Mouse (Mus musculus) inflammation-experienced regulatory T-cells, adult 6 months (primary cell): ENCODE results near the gene Kcnq2. TPM values are rescaled to one million over a fixed set of nuclear protein-coding genes. Genes with fewer than 3 reads are reported as not detected.

Experiments
- ATAC-seq: one replicate; pipeline ENCODE4 v1.8.0; 2017
- polyA plus RNA-seq, 3 experiments: library from polyadenylated mRNA; unstranded; fragments of 100-300 nt; shearing (Covaris generic); gene quantifications; one replicate each; pipeline ENCODE4 v1.2.1; 2017

The Kcnq2 gene
- under 1 TPM in 1 of 3 experiments, not detected in 2; 0.19 TPM for polyA plus RNA-seq

DNA sequence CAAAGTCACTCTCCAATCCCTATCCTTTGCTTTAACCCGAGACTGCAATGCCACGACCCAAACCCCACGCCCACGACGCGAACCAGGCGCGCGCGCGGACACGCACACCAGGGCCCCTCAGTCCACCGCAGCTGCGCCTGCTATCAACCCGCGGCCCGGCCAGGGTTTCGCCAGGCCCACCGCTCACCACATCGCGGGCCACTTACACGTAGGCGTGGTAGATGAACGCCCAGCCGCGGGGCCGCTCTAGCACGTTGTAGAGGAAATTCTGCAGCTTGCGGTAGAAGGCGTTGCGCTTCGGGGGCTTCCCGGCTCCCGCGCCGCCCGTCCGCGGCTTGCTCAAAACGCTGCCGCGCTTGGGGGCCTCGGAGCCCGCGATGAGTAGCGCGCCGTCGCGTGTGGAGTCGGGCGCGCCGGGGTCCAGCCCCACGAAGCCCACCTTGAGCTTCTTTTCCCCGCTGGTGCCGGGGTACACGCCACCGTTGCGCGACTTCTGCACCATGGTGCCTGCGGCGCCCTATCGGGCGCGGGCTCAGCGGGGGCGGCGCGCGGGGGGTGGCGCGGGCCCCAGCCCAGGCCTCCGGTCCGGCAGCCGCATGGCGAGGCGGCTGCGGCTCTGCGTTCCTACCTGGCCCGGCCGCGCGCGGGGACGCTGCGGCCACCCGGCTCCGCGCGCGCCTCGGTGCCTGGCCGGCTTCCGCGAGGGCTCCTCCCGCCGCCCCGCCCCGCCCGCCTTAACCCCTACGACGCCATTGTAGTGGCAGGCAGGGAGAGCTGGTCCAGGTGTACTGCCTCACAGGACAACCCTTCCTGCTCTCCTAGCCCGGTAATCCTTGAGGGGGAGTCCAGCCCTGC, at the start of gene Kcnq2:
TSS of gene Kcnq2 (minus strand) at position 710 of the 855 bp plus-strand sequence.
- no peak for ATAC-seq

DNA sequence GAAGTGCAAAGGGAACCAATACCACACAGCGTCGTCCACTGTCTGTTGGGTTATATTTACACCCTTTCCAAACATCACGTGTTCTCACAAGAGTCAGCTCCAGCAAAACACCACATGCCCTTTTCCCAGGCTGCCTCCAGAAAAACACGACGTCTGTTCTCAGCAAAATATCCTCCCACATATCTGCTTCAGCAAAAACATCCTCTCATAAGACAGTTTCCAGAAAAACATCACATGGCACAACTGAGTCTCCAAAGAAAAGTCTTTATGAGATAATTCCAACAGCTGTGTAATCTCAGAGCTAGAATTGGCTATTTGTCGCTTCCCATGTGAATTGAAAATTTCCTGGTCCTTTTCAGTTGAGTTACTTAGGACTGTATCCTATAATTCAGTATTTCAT, 45.8 kb upstream of the Kcnq2 start:
- no peak for ATAC-seq

DNA sequence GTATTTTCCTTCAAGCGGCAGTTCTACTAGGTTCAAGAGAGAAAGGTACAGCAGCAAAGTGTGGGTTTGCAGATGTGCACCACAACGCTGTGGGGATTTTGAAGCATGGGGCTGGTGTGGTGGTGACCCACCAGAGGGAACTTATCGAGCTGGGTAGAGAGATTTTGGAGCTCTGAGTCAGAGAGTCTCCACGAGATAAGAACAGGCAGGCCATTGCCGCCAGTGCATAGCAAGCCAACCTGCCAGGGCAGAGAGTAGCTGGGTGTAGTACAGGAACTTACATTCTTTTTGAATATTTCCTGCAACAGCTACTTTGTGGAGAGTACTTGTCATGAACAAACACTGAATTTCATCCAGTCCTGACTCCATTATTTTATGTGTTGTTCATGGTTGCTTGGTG, 43.4 kb upstream of the Kcnq2 start:
- ATAC-seq, result no peak

DNA sequence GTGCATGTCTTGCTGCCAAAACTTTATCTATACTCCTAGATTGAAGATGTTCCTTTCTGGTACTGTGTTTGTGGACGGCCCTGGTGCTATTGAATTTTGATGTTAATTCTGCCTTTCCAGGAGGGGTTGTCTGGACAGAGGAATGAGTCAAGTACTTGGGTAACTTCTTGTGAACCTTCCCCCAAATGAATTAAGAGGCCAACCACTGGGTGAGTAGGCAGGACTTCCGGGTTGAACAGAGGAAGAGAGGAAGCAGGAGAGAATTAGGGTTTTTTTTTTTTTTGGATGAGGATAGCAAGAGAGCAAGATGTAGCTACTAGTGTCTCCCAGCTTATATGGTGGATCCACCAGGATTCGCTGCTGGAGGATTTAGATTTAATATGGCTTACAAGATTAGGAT, 42.9 kb upstream of the Kcnq2 start:
- ATAC-seq, result no peak

DNA sequence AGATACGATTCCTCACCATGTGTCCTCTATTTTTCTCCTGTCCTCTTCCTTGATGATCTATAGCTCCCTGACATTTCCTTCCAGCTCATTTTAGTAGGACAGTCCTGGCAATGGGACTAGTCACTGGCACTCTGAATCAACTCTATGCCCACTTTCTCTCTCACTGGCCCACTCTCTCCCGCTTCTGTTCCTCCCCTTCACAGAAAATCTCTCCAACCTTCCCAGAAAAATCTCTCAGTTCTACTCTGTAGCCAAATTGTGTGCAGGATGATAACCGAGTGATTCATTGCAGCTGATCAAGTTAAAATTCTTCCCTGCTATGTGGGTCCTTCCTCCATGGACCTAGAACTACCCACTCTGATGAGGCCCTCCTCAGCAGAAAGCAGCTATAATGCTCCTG, 39.5 kb upstream of the Kcnq2 start:
- no peak for ATAC-seq

DNA sequence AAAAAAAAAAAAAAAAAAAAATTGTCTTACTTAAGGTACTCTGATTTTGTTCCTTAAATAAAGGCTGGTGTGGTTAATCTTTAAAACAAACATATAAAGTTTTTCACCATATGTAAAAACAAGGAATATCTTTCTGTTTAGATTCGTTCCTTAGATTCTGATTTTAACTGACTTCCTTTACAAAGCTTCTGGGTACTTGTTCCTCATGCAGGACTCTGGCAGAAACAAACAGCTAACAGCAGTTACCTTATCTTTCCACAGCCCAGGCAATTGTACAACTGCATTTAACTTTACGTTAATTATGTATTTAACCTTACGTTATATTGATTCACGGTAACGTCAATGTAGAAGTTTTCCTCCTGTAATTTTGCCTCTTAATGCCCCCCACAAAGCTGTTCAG, 31.4 kb upstream of the Kcnq2 start:
- ATAC-seq, result no peak

DNA sequence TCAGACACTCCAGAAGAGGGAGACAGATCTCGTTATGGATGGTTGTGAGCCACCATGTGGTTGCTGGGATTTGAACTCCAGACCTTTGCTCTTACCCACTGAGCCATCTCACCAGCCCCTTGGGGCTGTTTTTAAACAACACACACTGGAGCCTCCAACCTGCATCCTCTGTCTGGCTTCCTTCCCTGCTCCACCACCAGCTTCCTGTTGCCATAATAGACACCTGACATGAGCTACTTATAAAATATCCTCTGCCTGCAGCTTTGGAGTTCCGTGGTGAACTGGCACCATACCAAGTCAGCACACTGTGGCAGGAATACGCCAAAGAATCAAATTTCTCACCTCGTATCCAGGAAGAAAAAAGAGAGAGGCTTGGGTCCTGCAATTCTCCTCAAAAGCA, 25.7 kb upstream of the Kcnq2 start:
- ATAC-seq, result no peak

DNA sequence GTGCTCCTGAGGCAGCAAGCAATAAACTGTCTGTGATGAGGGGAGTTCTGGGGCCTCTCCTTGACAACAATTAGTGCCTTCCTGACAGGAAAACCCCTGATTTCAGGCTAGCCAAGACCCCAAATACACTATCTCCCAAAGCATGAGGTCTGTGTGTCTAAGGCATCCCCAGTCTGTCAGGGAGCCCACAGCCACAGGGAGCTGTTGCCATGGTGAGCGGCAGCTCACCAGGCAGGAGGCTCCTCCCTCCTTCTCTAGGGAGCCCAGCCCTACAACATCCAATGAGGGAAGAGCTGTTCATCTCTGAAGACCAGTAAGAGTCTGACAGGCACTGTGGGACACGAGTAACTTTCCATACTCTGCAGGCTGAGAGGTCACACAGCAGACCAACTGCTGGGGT, 24.7 kb upstream of the Kcnq2 start:
- ATAC-seq, result no peak

DNA sequence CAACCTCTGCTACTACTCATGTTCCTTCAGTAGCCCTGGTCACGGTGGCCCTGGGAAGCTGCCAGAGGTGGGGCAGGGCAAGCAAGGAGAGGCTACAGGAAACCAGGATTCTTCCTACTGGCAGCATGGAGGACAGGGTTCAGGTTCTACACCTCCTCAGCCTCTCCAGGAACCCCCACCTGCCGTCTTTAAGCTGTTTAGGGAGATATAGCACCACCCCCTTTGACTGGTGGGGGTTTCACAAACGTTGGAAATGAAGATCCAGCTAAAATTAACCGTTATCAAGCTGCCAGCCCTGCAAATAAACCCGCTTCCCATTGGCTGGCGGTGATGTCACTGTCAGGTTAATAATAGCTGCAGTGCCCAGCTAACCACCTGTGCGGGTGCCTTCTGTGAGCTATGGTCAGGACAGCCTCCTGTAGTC, 24.0 kb upstream of the Kcnq2 start:
- no peak for ATAC-seq

DNA sequence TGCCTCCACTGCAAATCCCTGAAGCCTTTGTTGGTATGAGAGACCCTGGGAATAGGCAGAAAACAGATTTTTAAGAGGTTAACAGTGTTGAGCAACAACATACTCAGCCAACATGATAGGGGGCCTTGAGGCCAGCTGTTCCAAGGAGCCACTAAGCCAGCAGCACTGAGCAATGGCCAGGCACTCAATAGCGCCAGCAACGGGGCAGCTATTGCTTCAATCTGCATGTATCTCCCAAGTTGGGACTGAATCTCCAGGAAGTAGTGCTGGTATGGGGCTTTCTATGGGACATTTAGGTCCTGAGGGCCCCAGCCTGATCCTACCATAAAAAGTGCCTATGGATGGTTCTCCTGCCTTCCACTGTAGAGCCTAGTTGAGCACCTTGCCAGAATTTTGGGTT, 23.4 kb upstream of the Kcnq2 start:
- ATAC-seq, result no peak

DNA sequence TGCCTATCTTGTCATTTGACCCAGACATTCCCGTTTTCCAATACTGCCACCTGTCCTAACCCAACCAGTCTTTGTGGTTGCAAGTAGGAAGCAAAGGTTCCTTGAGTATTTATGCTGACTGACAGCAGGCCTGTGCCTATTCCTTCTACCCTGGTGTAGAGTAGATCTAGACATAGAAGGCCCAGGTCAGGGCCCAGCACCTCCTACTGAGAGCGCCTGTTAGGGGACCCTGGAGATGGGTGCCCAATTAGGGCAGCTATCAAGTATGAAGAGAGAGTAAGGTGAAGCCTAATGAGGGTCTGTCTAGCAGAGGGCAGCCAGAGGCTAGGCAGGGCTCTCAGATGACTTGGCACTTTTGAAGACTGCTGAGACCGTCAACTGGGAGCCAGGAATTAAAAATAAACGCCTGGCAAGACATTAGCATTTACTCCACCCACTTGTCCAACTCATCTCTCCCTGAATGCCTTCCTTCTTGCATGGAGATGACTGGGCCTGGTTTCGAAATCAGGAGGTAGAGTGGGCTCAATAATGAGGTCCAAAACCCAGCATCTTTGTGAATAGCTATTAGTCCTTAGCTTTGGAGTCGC, 22.7 kb upstream of the Kcnq2 start:
- ATAC-seq, result no peak

DNA sequence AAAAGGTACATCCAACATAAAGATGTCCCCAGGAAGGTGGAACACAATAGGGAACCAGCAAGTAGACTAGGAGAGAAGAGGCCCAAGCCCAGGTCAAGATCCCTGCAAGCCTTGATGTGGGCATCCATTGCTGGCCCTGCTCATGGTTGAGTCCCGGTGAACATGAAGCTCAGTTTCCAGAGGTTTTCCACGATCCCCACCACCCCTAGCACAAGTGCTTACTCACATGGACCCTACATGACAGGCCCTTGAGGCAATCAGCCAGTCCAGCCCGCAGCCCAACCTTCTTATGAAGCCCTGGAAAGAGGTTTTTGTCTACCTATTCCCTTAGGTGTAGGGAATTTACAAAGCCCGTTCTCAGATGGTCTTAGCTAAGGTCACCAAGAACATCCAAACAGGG, 22.1 kb upstream of the Kcnq2 start:
- ATAC-seq, result no peak

DNA sequence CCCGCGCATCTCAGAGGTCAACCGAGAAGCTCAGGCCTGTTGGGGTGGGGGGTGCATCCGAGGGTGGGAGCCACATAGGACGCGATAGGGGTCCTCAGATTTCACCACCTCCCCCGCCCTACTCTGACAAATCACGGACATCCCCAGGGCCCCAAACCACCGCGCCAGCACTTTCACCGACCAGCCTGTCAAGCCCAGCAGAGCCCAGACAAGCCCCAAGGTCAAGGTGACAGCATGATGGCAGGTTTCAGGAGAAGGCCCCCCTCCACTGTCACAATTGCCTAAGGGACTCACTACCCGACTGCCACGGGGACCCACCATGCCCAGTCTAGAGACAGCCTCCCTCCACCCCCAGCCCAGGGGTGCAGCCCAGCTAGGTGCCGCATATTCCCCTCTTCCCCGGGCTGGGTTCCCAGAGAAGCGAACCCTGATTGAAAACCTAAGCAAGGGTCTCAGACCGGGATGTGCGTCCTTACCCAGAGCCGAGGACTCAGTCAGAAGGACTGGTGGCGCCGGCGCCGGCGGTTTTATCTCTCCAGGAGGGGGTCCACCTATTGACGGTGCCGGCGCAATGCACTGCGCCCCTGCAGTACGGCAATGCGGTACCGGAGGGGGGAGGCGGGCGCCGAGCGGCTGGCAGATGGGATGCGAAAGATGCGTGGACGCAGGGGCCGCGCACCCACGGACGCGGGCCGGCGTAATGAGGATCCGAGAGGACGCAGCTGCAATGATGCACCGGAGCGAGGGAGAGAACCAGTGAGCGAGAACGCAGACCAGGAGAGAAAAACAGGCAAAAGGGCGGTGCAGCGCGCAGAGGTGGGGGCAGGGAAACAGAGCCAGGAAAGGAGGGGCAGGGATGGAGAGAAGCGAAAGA, 21.4 kb upstream of the Kcnq2 start, which contains the start of gene Eef1a2:
TSS of gene Eef1a2 (minus strand) at position 767 of the 874 bp plus-strand sequence.
- ATAC-seq, result no peak

DNA sequence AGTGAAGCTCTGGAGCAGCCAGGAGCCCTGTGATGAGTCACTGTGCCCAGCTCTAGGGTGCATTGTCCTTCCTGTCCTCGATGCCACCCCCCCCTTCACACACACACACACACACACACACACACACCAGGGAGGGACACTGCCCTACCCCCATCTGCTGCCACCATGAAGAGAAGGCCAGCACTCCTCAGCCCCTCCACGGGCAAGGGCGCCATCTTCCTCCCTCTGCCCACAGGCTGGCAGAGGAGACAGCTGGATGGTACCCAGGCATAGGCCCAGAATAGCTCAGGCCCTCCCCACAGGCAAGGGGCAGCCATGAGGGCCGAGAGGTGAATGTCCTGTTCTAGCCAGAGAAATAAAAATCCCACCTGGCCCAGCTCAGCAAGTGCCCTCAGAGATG, 20.7 kb upstream of the Kcnq2 start:
- ATAC-seq, result no peak

DNA sequence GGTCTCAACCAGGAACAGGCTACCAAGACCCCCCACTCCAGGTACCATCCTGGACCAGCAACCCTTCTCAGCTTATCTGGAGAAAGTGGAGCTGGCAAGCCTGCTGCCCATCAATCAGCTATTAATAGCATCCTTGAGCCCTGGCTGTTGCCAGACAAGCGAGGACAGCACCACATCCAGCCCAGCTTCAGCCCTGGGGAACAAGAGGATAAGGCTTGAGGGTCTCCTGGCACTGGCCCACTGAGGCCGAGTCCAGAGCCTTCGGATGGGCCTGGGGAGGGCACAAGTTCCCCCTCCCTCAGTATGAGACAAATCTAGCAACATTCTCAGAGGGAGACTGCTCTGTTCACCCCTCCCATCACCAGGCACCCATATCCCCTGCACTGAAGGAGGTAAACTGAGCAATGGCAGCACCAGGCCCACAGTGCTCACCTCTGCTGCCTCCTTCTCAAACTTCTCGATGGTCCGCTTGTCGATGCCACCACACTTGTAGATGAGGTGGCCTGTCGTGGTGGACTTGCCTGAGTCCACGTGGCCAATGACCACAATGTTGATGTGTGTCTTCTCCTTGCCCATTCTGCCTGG, 19.8 kb upstream of the Kcnq2 start:
- no peak for ATAC-seq

DNA sequence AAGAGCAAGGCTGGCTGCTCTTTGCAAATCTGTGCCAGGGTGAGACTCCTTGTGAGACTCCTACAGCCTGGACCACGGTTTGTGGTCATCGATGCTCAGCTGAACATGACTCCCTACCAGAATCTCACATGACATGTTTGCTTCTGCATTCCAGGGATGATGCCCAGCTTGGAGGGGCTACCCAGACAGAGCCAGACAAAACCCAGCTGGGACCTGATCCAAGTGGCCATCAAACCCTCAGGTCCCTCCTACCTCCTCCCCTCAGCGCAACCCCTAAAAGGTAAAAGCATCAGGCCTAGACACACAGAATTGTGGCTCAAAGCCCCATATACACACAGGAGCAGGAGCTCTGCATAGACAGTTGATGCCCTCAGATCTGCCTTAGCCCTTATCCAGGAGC, 19.3 kb upstream of the Kcnq2 start:
- ATAC-seq, result no peak

DNA sequence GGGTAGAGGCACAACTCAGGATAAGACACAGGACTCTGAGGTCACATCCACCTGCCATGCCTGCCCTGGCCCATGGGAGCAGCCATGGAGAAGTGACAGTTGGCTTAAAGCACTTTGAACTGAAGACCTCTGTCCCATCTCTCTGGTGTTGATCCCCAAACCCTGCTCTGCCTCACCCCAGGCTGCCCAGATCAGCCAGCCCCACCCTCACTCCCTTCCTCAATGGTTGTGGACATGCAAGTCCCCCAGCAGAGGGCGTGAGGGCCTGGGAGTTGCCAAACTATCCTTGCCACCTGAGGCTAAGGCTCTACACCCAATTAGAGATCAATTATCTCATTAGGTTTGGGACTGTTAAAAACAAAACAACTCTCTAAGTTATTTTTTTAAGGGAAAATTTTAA, 18.7 kb upstream of the Kcnq2 start:
- ATAC-seq, result no peak

DNA sequence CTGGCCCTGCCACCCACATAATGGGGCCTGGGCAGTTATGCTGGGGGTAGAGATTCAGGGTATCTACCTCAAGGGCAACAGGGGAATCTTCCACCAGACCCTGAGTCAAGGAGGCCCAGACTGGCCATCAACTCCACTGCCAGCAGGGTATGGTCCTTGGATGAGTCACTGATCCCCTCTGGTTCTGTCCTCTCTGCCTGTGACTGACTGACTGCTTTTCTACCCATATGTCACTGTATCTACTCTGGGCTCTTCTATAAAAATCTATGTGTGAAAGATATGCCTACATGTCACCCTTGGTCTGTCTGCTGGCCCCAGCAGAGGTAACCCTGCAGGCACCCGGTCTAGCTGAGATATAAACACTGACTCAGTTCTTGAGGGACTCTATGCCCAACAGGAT, 18.0 kb upstream of the Kcnq2 start:
- ATAC-seq, result no peak

DNA sequence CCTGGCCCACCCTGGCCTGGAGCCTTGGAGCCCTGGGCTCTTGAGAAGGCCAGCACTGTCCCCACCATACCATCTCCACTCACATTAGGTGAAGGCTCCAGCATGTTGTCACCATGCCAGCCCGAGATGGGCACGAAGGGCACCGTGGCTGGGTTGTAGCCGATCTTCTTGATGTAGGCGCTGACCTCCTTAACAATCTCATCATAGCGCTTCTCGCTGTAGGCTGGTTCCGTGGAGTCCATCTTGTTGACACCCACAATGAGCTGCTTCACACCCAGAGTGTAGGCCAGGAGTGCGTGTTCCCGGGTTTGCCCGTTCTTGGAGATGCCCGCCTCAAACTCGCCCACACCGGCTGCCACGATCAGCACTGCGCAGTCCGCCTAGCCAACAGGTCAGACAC, 17.6 kb upstream of the Kcnq2 start:
- no peak for ATAC-seq

DNA sequence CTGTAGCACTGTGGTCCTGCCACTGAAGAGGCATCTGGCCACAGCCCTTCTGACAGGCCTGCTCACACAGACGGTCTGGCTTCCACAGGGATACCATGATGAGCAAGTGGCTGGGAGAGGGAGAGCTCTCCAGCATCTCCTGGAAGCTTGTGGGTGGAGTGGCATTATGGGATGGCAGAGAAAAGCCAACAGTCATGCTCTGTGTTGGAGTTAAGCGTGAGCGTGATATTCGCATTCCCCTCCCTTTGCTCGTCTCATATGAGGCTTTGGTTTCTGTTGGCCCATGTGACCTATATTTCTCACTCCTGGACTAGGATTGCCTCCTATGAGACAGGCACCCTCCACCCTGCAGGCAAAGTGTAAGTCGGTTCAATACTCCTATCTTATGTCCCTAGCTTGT, 15.2 kb upstream of the Kcnq2 start:
- no peak for ATAC-seq

DNA sequence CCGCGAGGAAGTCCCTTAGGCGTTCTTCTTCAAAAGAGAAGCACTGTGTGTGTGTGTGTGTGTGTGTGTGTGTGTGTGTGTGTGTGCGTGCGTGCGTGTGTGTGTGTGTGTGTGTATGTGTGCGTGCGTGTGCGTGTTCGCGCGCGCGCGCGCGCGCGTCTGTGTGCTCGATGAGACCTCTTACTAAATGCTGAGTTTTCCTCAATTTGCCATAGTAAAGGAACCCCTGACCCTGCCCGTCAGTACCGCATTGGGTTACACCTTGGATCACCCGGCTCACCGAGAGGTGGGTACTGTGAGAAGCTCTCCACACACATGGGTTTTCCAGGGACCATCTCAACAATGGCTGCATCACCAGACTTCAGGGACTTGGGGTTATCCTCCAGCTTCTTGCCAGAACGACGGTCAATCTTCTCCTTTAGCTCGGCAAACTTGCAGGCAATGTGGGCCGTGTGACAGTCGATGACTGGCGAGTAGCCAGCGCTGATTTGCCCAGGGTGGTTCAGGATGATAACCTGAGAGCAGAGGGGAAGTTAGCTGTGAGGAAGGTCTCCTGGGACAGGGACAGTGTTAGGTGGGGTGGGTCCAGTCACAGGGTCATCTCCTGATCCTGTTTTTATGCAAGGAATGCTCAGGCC, 13.3 kb upstream of the Kcnq2 start:
- ATAC-seq, result no peak

DNA sequence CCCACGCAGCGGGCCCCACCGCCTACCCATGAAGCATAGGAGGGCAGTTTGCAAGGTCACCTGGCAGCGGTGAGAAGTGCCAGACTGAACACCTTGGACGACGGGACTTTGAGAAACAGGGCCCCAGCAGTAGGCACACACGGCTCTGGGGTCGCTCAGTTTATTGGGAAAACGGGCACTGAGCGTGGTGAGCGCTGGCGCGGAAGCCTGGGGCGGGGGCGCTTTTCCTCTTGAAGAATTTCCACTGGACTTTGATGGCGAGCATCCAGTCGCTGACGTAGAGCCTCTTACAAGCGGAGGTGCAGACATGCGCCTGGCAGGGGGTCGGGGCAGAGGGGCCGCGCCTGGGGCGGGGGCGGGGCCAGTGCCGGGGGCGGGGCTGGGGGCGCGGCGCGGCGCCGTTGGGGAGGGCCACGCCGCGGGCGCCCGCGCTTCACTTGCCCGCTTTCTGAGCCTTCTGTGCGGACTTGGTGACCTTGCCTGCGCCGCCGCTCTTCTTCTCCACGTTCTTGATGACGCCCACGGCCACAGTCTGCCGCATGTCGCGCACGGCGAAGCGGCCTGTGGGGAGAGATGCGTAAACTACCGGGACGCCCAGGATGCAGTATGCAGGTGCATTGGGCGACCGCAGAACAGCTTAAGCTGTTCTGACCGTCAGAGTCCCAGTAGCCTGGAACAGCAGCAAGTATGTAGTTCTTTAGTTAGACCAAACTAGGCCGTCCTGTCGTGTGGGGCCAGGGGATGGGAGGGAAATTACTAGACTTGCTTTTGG, 12.6 kb upstream of the Kcnq2 start:
- ATAC-seq, result no peak
